Mouse (Mus musculus): ENCODE results near the gene Cdk9. TPM values are rescaled to one million over a fixed set of nuclear protein-coding genes. Genes with fewer than 3 reads are reported as not detected.

Gene Cdk9
- polyA plus RNA-seq (2012; fragmentation: generic; extraction: Trizol): 76.6 TPM

- Histone ChIP-seq H3K79me2 (ENCODE audit: control insufficient read depth, insufficient read depth) (peaks cover 41% of the 10 kb centered on the region), H3K36me3 (ENCODE audit: control insufficient read depth, insufficient read depth) (peaks cover 25% of the 10 kb centered on the region), H3K4me2 (ENCODE audit: low read depth) (peak within 1 kb of the TSS; percentile 99), H3K27me3 (ENCODE audit: control insufficient read depth, insufficient read depth, insufficient read length) (no peaks in the 10 kb centered on the region), H3K4me3 (peak within 1 kb of the TSS; percentile 65), H3ac (ENCODE audit: control insufficient read depth, insufficient read length) (peak within 1 kb of the TSS; percentile 87)
- TF ChIP-seq CEBPB (IDR thresholded peaks at IDR 0.05; ENCODE audit: insufficient read depth, poor library complexity, severe bottlenecking) (no peak), MYOD1 (IDR thresholded peaks at IDR 0.05; ENCODE audit: control insufficient read depth in 1 of 3, insufficient read length in 2 of 3, low read depth in 2 of 3) (peak in 2 of 3 experiments; percentile 49 to 83), SRF (IDR thresholded peaks at IDR 0.05; ENCODE audit: control insufficient read depth, insufficient read length, low read depth) (peak; percentile 48), POLR2AphosphoS2 (IDR thresholded peaks at IDR 0.05; ENCODE audit: insufficient read length, low read depth) (no peak), REST (IDR thresholded peaks at IDR 0.05; ENCODE audit: insufficient read depth, insufficient read length) (no peak), MAX (IDR thresholded peaks at IDR 0.05; ENCODE audit: low read depth) (no peak), E2F4 (IDR thresholded peaks at IDR 0.05; ENCODE audit: insufficient read depth) (no peak), USF1 (IDR thresholded peaks at IDR 0.05; ENCODE audit: low read depth) (no peak), POLR2A (IDR thresholded peaks at IDR 0.05; ENCODE audit: insufficient read length, low read depth) (peak; percentile 71), TCF3 (IDR thresholded peaks at IDR 0.05; ENCODE audit: insufficient read length, low read depth) (peak; percentile 9), MYOG (IDR thresholded peaks at IDR 0.05; ENCODE audit: control insufficient read depth in 1 of 3, insufficient read depth in 1 of 3, insufficient read length in 2 of 3, low read depth in 2 of 3) (peak in 2 of 3 experiments; percentile 61 to 69), TCF12 (IDR thresholded peaks at IDR 0.05; ENCODE audit: insufficient read depth, poor library complexity, severe bottlenecking) (no peak)
These were observed at the start of gene Cdk9 for GRCm38 (mm10) chr2:32712934-32713817. Cdk9 (minus strand) TSS chr2:32713076.

DNA sequence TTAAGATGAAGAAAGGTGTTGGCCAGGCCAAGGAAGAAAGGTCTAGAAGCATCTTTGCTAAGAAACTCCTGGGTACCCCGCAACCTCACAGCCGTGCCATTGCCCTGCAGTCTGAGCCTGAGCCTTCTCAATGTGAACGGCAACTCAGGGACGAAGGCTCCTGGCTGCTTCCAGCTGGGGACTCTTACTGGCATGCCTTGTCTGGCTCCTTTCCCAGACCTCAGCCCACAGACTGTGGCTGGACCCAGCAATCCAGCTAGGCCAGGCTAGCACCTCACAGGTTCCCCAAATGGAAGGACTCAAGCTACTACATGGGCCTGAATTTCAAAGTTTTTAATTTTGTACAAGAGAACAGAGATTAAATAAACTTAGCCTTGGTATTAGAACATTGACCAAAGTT lies 49.0 kb upstream of the Cdk9 start:
- no peaks in the 10 kb centered on the region for H3K36me3 ChIP-seq (ENCODE audit: control insufficient read depth, insufficient read depth)
- TF ChIP-seq MAX (IDR thresholded peaks at IDR 0.05; ENCODE audit: low read depth) (no peak), REST (IDR thresholded peaks at IDR 0.05; ENCODE audit: insufficient read depth, insufficient read length) (no peak), MYOD1 (IDR thresholded peaks at IDR 0.05; ENCODE audit: control insufficient read depth in 1 of 3, insufficient read length in 2 of 3, low read depth in 2 of 3) (no peak), CEBPB (IDR thresholded peaks at IDR 0.05; ENCODE audit: insufficient read depth, poor library complexity, severe bottlenecking) (no peak), TCF3 (IDR thresholded peaks at IDR 0.05; ENCODE audit: insufficient read length, low read depth) (no peak), E2F4 (IDR thresholded peaks at IDR 0.05; ENCODE audit: insufficient read depth) (no peak), MYOG (IDR thresholded peaks at IDR 0.05; ENCODE audit: control insufficient read depth in 1 of 3, insufficient read depth in 1 of 3, insufficient read length in 2 of 3, low read depth in 2 of 3) (no peak), SRF (IDR thresholded peaks at IDR 0.05; ENCODE audit: control insufficient read depth, insufficient read length, low read depth) (no peak)
- no peak overlapping the region for H3ac ChIP-seq (ENCODE audit: control insufficient read depth, insufficient read length)
- no peak overlapping the region for H3K4me2 ChIP-seq (ENCODE audit: low read depth)
- no peaks in the 10 kb centered on the region for H3K27me3 ChIP-seq (ENCODE audit: control insufficient read depth, insufficient read depth, insufficient read length)
- no peaks in the 10 kb centered on the region for H3K79me2 ChIP-seq (ENCODE audit: control insufficient read depth, insufficient read depth)
- no peak overlapping the region for H3K4me3 ChIP-seq

GRCm38 (mm10) chr2:32761361-32761760 lies 48.5 kb upstream of the Cdk9 start:
- no peaks in the 10 kb centered on the region for H3K36me3 ChIP-seq (ENCODE audit: control insufficient read depth, insufficient read depth)
- no peak overlapping the region for H3K4me2 ChIP-seq (ENCODE audit: low read depth)

GRCm38 (mm10) chr2:32759001-32759400 lies 46.1 kb upstream of the Cdk9 start:
- no peak overlapping the region for H3ac ChIP-seq (ENCODE audit: control insufficient read depth, insufficient read length)
- TF ChIP-seq MYOG (IDR thresholded peaks at IDR 0.05; ENCODE audit: control insufficient read depth in 1 of 3, insufficient read depth in 1 of 3, insufficient read length in 2 of 3, low read depth in 2 of 3): no peak
- no peak for TF ChIP-seq E2F4 (IDR thresholded peaks at IDR 0.05; ENCODE audit: insufficient read depth)
- no peak for TF ChIP-seq REST (IDR thresholded peaks at IDR 0.05; ENCODE audit: insufficient read depth, insufficient read length)
- no peak for TF ChIP-seq SRF (IDR thresholded peaks at IDR 0.05; ENCODE audit: control insufficient read depth, insufficient read length, low read depth)
- no peak for TF ChIP-seq POLR2A (IDR thresholded peaks at IDR 0.05; ENCODE audit: insufficient read length, low read depth)
- no peak overlapping the region for H3K4me2 ChIP-seq (ENCODE audit: low read depth)
- no peak overlapping the region for H3K4me3 ChIP-seq
- no peaks in the 10 kb centered on the region for H3K79me2 ChIP-seq (ENCODE audit: control insufficient read depth, insufficient read depth)
- H3K36me3 ChIP-seq (ENCODE audit: control insufficient read depth, insufficient read depth): no peaks in the 10 kb centered on the region
- H3K27me3 ChIP-seq (ENCODE audit: control insufficient read depth, insufficient read depth, insufficient read length): no peaks in the 10 kb centered on the region

More at GRCm38 (mm10) chr2:32761361-32761760, 48.5 kb upstream of the Cdk9 start:
- no peak for TF ChIP-seq E2F4 (IDR thresholded peaks at IDR 0.05; ENCODE audit: insufficient read depth)
- no peak for TF ChIP-seq USF1 (IDR thresholded peaks at IDR 0.05; ENCODE audit: low read depth)
- no peak for TF ChIP-seq MAX (IDR thresholded peaks at IDR 0.05; ENCODE audit: low read depth)
- TF ChIP-seq CEBPB (IDR thresholded peaks at IDR 0.05; ENCODE audit: insufficient read depth, poor library complexity, severe bottlenecking): no peak
- no peak for TF ChIP-seq SRF (IDR thresholded peaks at IDR 0.05; ENCODE audit: control insufficient read depth, insufficient read length, low read depth)
- no peak for TF ChIP-seq MYOG (IDR thresholded peaks at IDR 0.05; ENCODE audit: control insufficient read depth in 1 of 3, insufficient read depth in 1 of 3, insufficient read length in 2 of 3, low read depth in 2 of 3)
- no peak for TF ChIP-seq MYOD1 (IDR thresholded peaks at IDR 0.05; ENCODE audit: control insufficient read depth in 1 of 3, insufficient read length in 2 of 3, low read depth in 2 of 3)
- TF ChIP-seq TCF12 (IDR thresholded peaks at IDR 0.05; ENCODE audit: insufficient read depth, poor library complexity, severe bottlenecking): no peak
- no peak for TF ChIP-seq REST (IDR thresholded peaks at IDR 0.05; ENCODE audit: insufficient read depth, insufficient read length)
- no peak for TF ChIP-seq POLR2A (IDR thresholded peaks at IDR 0.05; ENCODE audit: insufficient read length, low read depth)
- no peak for TF ChIP-seq TCF3 (IDR thresholded peaks at IDR 0.05; ENCODE audit: insufficient read length, low read depth)
- no peak for TF ChIP-seq POLR2AphosphoS2 (IDR thresholded peaks at IDR 0.05; ENCODE audit: insufficient read length, low read depth)
- Histone ChIP-seq H3K27me3 (ENCODE audit: control insufficient read depth, insufficient read depth, insufficient read length) (no peaks in the 10 kb centered on the region), H3ac (ENCODE audit: control insufficient read depth, insufficient read length) (no peak overlapping the region), H3K79me2 (ENCODE audit: control insufficient read depth, insufficient read depth) (no peaks in the 10 kb centered on the region), H3K4me3 (no peak overlapping the region)
